Mouse (Mus musculus) intestine, postnatal 0 days (tissue): Measurements from ENCODE around the gene Hnf1b. TPM values are rescaled to one million over a fixed set of nuclear protein-coding genes. Genes with fewer than 3 reads are reported as not detected.

Experiments
- ATAC-seq: fragments of 200-750 bp; cut with Nextera tagmentation; 2 replicates; pipeline ENCODE4 v1.8.0; 2017; ENCODE audit warnings: mild to moderate bottlenecking, moderate TSS enrichment, moderate library complexity
- H3K27ac ChIP-seq: fragments of 300-500 bp; sonication (generic); 2 replicates; pipeline ENCODE4 v1.5.1; 2014; ENCODE audit warnings: mild to moderate bottlenecking, low read depth, low read length, moderate library complexity
- H3K27me3 ChIP-seq: fragments of 300-500 bp; sonication (generic); replicated peaks from 2 replicates; pipeline ENCODE4 v1.6.1; 2014; ENCODE audit warnings: low read length, mixed read lengths; ENCODE audit not compliant: control insufficient read depth, insufficient read depth
- H3K36me3 ChIP-seq: fragments of 300-500 bp; sonication (generic); 2 replicates; pipeline ENCODE4 v1.6.1; 2014; ENCODE audit warnings: mild to moderate bottlenecking, moderate library complexity; ENCODE audit not compliant: control insufficient read depth, insufficient read depth
- H3K4me1 ChIP-seq: fragments of 300-500 bp; sonication (generic); replicated peaks from 2 replicates; pipeline ENCODE4 v1.6.1; 2014; ENCODE audit warnings: antibody characterized with exemption, low read length, mixed read lengths; ENCODE audit not compliant: control insufficient read depth, insufficient read depth
- H3K4me2 ChIP-seq: fragments of 300-500 bp; sonication (generic); replicated peaks from 2 replicates; pipeline ENCODE4 v1.6.1; 2014; ENCODE audit warnings: low read depth, mild to moderate bottlenecking, moderate library complexity
- H3K4me3 ChIP-seq: fragments of 300-500 bp; sonication (generic); 2 replicates; pipeline ENCODE4 v1.5.1; 2014; ENCODE audit warnings: low read depth, low read length
- H3K9ac ChIP-seq: fragments of 300-500 bp; sonication (generic); 2 replicates; pipeline ENCODE4 v1.6.1; 2014; ENCODE audit warnings: mild to moderate bottlenecking, low read depth, low read length
- H3K9me3 ChIP-seq: fragments of 300-500 bp; sonication (generic); 2 replicates; pipeline ENCODE4 v1.6.1; 2016; ENCODE audit warnings: mixed run types; ENCODE audit not compliant: control insufficient read depth
- CTCF ChIP-seq: sonication (generic); IDR thresholded peaks from 2 replicates; pipeline ENCODE4 v1.5.1; 2016; ENCODE audit warnings: low read depth, mild to moderate bottlenecking, control low read depth, antibody characterized with exemption, moderate library complexity
- WGBS: fragments of 180-500 bp; shearing (Covaris S2); extraction: QIAGEN DNeasy Blood & Tissue Kit; methylation state at CpG from one replicate; pipeline ENCODE4 v1.1.7; 2014; 5-methylcytosine and 5-hydroxymethylcytosine counted together
- polyA plus RNA-seq: library from polyadenylated mRNA; unstranded; fragments of >200 nt; fragmentation: Nextera tagmentation; extraction: Ambion mirVana; gene quantifications from 2 replicates; pipeline ENCODE4 v1.2.1, GENCODE M21; 2015

The Hnf1b gene
- polyA plus RNA-seq, 1 experiment from 2014 or later, result 13.2 TPM

- H3K9me3 ChIP-seq, result no peaks in the 10 kb centered on the region
- H3K36me3 ChIP-seq, result no peaks in the 10 kb centered on the region
- TF ChIP-seq CTCF, result peak; percentile 98
- H3K9ac ChIP-seq, result no peak overlapping the region
- no peaks in the 10 kb centered on the region for H3K4me1 ChIP-seq
- no peak overlapping the region for H3K4me2 ChIP-seq
- no peak overlapping the region for H3K4me3 ChIP-seq
- no peak overlapping the region for H3K27ac ChIP-seq
- peak; percentile 41 for ATAC-seq
- no peaks in the 10 kb centered on the region for H3K27me3 ChIP-seq
- WGBS, result 12% methylated on average over 7 of the region's 7 CpGs
Measured at GRCm38 (mm10) chr11:83935986-83936665, 86.3 kb downstream of the Hnf1b start.

GRCm38 (mm10) chr11:83938556-83938955 lies 88.7 kb downstream of the Hnf1b start:
- H3K27me3 ChIP-seq, result no peaks in the 10 kb centered on the region
- H3K27ac ChIP-seq, result no peak overlapping the region
- H3K4me1 ChIP-seq, result no peaks in the 10 kb centered on the region; the same call in 1 of the 2 replicates
- H3K9ac ChIP-seq, result no peak overlapping the region
- no peak overlapping the region for H3K4me3 ChIP-seq
- no peaks in the 10 kb centered on the region for H3K9me3 ChIP-seq
- H3K36me3 ChIP-seq, result 0 out of 2 replicates have a peak, but pooled peaks cover 2% of the 10 kb centered on the region
- H3K4me2 ChIP-seq, result no peak overlapping the region
- no peak for TF ChIP-seq CTCF
- ATAC-seq, result no peak
- 81% methylated on average over 8 of the region's 8 CpGs for WGBS

- no peak for TF ChIP-seq CTCF
- Histone ChIP-seq H3K27me3 (no peaks in the 10 kb centered on the region), H3K9me3 (no peaks in the 10 kb centered on the region), H3K27ac (peak within 1 kb of the TSS; percentile 75), H3K4me2 (peak within 1 kb of the TSS; percentile 81), H3K36me3 (peaks cover 32% of the 10 kb centered on the region), H3K9ac (peak within 1 kb of the TSS; percentile 91), H3K4me1 (no peaks in the 10 kb centered on the region; the same call in 1 of the 2 replicates), H3K4me3 (peak within 1 kb of the TSS; percentile 92)
- peak; percentile 90 for ATAC-seq
- WGBS, result under 1% methylated on average over 49 of the region's 49 CpGs
Measured at GRCm38 (mm10) chr11:83941950-83942840, 92.3 kb downstream of the Hnf1b start, which contains the start of gene Ddx52. Gene Ddx52 (plus strand): TSS chr11:83942062.

Other genes starting within 250 kb of the Hnf1b start
- not detected in 2 replicates for gene Rpl9-ps1, start 204.4 kb upstream of the Hnf1b start, polyA plus RNA-seq
- 1.2 and 1.3 TPM in 2 replicates for gene Ccl3, start 200.7 kb upstream of the Hnf1b start, polyA plus RNA-seq
- gene Ccl4, start 187.5 kb upstream of the Hnf1b start, polyA plus RNA-seq, result 0.56 and 0.64 TPM in 2 replicates
- 5.6 and 7.5 TPM in 2 replicates for gene Wfdc17, start 146.1 kb upstream of the Hnf1b start, polyA plus RNA-seq
- 1.1 and 3.2 TPM in 2 replicates for gene Wfdc18, start 141.0 kb upstream of the Hnf1b start, polyA plus RNA-seq
- gene Wfdc21, start 103.1 kb upstream of the Hnf1b start, polyA plus RNA-seq, result not detected in 2 replicates
- 7.7 and 11.5 TPM in 2 replicates for gene Heatr6, start 96.4 kb upstream of the Hnf1b start, polyA plus RNA-seq
- 14.1 and 16.9 TPM in 2 replicates for gene Ddx52, start 92.0 kb downstream of the Hnf1b start, polyA plus RNA-seq
- gene Synrg, start 114.4 kb downstream of the Hnf1b start, polyA plus RNA-seq, result 6.0 and 7.4 TPM in 2 replicates
- 27.6 and 28.0 TPM in 2 replicates for gene Dusp14, start 219.2 kb downstream of the Hnf1b start, polyA plus RNA-seq